Mouse (Mus musculus) kidney, adult 2 months (tissue): ENCODE data around the gene Isoc2b.

ENCODE experiments used
- CTCF ChIP-seq: fragments of 200-500 bp; conservative IDR thresholded peaks from 2 replicates; pipeline ENCODE4 v1.5.1; 2011; ENCODE audit warnings: low read depth, mild to moderate bottlenecking, control low read depth, low read length, moderate library complexity, mixed read lengths; ENCODE audit not compliant: insufficient read depth, insufficient read length
- POLR2A ChIP-seq: fragments of 200-500 bp; IDR thresholded peaks from one replicate; pipeline ENCODE4 v1.6.1; 2011; ENCODE audit warnings: low read depth, low read length, control low read depth

DNA sequence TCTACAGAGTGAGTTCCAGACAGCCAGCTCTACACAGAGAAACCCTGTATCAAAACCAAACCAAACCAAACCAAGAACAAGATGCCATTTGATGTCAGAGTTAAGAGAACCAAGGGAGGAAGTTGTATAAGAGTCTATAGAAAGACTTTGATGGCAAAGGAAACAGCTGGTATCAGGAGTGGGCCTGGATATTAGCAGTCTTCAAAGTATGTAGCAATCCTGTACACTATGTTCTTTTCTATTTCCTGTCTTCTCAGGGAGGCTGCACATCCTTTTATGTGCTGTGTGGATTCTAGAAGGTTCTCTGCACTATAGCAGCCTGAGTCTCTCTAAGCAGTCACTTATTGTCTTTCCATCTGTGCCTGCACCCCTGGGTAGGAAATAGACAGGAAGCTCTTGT lies 53.5 kb downstream of the Isoc2b start:
- TF ChIP-seq CTCF (no peak), POLR2A (no peak)
